Mouse (Mus musculus) testis, adult 2 months (tissue): ENCODE results near the gene Rbm20.

Experiments
- CTCF ChIP-seq: fragments of 200-500 bp; IDR thresholded peaks from 2 replicates; pipeline ENCODE4 v1.5.1; 2012; ENCODE audit warnings: low read depth, mild to moderate bottlenecking, inconsistent platforms, low read length, moderate library complexity; ENCODE audit not compliant: control insufficient read depth, insufficient read depth, insufficient replicate concordance
- POLR2A ChIP-seq: fragments of 200-500 bp; IDR thresholded peaks from 2 replicates; pipeline ENCODE4 v1.6.1; 2012; ENCODE audit warnings: low read depth, mild to moderate bottlenecking, inconsistent platforms, low read length, moderate library complexity; ENCODE audit not compliant: control insufficient read depth

DNA sequence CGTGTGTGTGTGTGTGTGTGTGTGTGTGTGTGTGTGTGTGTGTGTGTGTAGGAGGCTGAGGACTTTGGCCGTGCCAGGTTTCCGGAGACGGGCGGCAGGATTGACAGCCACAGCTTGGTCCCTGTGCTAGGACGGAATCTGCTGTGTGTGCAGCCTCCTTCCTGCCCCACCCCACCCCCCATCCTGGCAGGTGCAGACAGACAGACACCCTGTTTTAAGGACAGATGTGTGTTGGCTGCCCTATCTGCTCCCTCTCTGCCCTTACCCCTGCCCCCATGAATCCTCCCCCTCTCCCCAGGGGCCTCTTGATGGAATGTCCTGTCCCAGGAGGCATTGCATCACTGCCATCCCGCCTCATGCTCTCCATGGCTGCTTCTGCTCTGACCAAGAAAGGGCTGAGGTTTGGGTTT is 77.3 kb downstream of the Rbm20 start:
- no peak for TF ChIP-seq POLR2A
- no peak for TF ChIP-seq CTCF
